Mouse (Mus musculus): ENCODE data around the gene Stac3.

Stac3 gene

GRCm38 (mm10) chr10:127522088-127522581 is 20.6 kb downstream of the Stac3 start, which contains the start of gene Shmt2:
Shmt2 (minus strand) TSS chr10:127522444.
- peak; percentile 86 for DNase-seq (ENCODE audit: low spot score)

GRCm38 (mm10) chr10:127524646-127525255 is 23.3 kb downstream of the Stac3 start:
- no peak for DNase-seq (ENCODE audit: low spot score)

DNA sequence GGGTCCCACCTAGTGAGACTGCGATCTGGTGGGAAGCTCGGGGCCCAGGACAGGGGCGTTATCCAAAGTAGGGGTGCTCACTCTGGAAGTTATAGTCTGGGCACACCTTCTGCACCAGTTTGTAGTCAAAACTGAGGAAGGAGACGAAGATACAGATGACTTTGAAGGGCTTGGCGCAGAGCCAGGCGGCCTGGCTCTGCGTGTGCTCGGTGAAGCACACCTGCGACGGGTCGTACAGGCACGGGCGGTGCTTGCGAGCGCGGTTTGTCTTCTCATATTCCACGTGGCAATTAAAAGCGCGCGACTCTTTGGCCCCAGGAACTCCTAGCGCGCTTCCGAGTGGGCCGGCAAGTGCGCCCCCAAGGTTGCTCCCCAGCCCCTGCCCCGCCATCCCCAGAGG is 24.6 kb downstream of the Stac3 start:
- DNase-seq (ENCODE audit: low spot score) = no peak

DNA sequence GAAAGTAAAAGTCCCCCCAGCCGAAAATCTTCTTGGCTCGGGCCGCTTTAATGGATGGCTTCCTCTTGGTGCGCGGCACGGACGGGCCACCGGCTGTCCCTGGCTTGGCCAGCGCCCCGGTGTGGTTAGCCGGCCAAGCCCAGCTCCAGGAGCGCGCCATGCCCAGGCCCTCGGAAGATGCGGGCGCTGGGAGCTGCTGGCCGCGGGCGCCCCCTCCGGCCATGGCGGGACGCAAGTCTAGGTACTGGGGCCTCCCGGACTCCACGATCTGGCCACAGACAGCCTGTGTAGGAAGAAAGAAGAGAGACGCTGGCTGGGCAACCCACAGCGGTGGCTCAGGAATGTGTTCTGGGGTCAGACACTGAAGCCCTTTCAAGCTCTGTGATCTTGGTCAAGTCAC is 25.2 kb downstream of the Stac3 start:
- no peak for DNase-seq (ENCODE audit: low spot score)

- no peak for DNase-seq (ENCODE audit: low spot score)
Measured at GRCm38 (mm10) chr10:127527481-127527880, 26.0 kb downstream of the Stac3 start.

DNA sequence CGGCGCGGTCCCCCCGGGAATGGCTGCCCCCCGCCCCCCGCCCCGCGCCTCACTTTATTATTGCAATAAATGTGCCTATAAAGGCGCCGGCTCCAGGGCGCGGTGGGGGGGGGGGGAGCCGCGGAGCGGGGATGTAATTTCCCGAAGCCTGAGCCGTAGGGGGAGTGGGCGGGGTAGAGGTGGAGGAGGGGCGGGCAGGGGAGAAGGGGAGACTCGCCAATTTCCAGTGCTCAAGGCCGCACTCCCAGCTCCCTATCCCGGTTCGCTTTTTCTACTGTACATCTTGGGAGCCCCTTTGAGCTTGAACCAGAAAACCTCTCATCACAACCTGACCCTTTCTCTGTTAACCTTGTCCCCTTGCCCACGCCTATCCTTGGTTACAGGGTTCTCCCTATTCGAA is 29.5 kb downstream of the Stac3 start:
- DNase-seq (ENCODE audit: low spot score) = no peak

DNA sequence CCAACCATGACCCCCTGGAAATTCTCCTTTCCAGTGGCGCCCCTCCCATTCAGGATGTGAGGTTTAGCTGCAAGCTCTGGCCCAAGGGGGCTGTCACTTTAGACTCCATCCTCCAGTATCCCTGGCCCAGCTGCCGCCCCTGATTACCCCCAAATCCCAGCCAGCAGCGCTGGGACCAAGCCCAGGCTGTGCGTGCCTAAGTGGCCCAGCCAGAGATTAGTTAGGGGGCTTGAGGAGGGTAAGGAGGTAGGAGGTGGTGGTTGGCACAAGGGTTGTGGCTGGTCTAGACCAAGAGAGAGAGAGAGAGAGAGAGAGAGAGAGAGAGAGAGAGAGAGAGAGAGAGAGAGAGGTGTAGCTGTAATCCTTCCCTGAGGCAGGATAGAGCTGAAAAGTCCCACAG is 30.1 kb downstream of the Stac3 start:
- DNase-seq (ENCODE audit: low spot score) = no peak

DNA sequence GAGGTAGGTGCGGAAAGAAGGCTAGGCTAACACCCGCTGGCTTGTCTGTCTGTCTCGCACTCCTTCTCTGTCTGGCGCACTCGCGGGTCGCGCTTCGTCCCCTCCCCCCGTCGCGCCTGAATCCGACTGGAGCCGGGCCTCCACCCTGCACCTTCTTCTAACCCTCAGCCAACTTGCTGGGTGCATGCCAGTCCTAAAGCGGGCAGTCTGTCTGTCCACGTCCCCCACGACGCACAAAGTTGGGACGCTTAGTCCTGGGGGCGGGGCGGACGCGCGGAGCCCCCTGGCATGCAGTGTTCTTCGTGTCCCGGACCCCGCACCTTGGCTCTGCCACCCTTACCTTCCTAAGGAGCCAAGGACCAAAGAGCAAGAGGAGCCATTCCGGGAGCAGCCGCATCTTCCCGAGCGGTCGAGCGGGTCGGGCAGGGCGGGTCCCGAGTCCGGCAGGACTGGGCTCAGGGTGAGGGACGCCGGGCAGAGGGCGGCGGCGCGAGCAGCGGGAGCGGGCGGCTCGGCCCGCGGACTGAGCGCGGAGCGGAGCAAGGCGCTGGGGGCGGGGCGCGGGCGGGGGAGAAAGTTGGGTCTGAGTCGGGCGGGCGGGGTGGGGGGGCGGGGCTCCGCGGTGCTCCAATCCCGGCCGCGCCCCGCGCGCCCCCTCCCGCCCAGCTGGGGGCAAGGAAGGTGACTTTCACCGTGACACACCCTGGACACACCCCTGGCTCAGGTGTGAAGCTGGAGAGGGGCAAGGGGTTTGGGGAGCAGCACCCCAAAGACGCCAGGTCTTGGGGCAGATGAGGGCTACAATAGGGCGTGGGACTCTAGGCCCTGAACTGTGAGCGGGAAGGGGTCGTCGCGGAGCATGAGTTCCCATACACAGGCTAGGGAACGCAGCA is 32.8 kb downstream of the Stac3 start, which contains the start of gene Nxph4:
TSS of gene Nxph4 (minus strand) at position 524 of the 893 bp plus-strand sequence.
- no peak for DNase-seq (ENCODE audit: low spot score)

DNA sequence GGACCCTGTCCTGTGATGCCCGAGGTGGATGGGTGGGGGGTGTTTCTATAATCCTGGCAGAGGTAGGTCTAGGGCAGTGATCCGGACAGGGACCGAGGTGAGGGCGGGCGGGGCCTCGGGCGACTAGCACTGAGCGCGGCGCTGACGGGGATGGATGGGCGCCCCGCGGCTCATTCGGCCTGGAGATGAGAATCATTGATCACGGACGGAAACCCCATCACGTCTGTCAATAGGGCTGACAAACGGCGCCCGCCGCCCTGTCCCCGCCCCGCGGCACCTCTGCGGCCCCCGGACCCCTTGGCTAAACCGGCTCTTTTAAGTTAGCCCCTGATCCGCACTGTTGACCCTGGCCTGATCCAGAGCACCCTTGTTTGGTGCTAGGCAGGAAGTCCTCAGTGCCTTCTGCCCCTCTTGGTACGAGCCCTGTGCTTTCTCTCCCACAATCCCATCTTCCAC is 33.5 kb downstream of the Stac3 start:
- DNase-seq (ENCODE audit: low spot score) = no peak

DNA sequence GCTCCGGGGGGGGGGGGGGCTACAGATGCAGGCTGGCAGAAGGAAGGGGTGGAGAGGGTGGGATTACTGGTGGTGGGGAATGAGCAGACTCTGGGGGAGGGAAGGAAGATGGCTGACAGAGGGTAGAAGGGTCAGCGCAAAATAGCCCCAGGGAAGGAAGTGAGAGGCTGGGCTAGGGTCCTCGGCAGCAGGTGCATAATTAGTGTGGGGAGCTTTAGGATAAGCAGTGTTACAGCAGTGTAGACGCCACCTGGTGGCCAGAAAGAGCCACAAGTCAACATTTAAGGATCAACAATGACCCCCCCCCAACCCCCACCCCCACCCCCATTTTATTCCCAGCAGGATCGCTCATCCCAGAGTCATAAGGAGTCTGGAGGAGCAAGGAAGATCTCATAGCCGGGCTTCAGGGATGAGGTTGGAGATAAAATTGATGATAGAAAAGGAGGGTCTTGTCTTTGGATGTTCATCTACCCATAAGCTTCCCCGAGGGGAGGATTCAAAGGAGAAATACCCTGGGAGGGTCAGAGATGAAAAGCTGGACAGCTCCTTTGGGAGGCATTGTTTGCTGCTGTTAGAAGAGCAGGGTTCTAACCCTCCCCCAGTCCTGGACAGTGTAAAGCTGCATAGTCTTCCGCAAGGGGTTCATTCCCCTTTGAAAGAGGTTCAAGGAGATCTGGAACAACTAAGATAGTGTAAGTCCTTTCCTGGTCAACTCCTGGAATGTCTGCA is 35.3 kb downstream of the Stac3 start:
- no peak for DNase-seq (ENCODE audit: low spot score)

DNA sequence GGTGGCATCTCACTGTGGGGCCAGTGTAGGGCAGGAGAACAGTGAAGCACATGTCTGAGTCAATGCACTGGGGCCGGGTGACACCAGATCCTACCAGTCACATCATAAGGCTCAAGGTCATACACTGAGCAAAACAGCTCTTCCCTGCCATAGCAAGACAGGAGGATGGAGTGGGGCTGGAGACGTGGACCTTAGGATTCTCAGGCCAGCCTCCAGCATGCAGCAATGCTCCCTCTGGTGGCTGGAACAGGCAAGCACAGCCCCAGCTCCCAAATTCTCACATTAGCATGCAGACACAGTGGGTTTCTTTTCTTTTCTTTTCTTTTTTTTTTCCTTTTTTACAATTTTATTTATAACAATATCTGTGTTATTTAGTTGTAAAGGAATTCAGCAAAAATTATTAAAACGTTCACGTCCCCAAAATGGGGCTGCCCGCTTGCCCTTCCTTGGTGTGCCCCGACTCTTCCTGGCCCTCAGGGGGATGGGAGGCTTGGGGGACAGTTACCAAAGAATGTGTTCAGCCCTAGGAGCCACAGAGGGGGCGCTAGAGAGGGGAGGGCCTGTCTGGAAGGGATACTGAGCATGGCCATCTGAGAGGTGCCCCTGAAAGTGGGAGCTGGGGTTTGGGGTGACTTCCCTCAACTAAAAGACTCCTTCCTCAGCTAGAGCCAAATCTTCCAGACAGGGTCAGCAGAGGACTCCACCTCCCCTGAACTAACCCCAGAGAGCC is 36.5 kb downstream of the Stac3 start:
- DNase-seq (ENCODE audit: low spot score) = peak; percentile 68

- no peak for DNase-seq (ENCODE audit: low spot score)
Measured at GRCm38 (mm10) chr10:127541510-127541909, 40.0 kb downstream of the Stac3 start.

- DNase-seq (ENCODE audit: low spot score) = no peak
Measured at GRCm38 (mm10) chr10:127542084-127542483, 40.6 kb downstream of the Stac3 start.

GRCm38 (mm10) chr10:127542720-127543119 is 41.2 kb downstream of the Stac3 start:
- DNase-seq (ENCODE audit: low spot score) = no peak

- DNase-seq (ENCODE audit: low spot score) = no peak
Measured at GRCm38 (mm10) chr10:127543916-127544315, 42.4 kb downstream of the Stac3 start.

DNA sequence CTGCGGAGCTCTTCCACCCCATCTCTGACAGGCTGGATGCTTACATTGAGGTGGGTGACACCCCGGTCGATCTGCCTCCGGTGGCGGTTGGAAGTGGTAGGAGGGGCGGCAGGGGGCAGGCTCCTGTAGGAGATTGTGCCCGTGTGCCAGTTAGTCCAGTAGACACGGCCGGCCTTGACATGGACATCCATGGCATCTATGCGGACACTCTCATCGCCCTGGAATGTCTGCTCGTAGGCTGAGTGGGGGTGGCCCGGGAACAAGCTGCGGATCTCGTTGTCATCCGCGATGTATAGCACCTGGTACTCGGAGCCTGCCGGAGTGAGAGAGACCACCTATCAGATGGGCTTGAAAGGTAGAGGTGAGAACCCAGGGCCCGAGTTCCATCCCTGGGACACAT is 42.9 kb downstream of the Stac3 start:
- DNase-seq (ENCODE audit: low spot score) = no peak

- no peak for DNase-seq (ENCODE audit: low spot score)
Measured at GRCm38 (mm10) chr10:127546505-127546904, 45.0 kb downstream of the Stac3 start.

DNA sequence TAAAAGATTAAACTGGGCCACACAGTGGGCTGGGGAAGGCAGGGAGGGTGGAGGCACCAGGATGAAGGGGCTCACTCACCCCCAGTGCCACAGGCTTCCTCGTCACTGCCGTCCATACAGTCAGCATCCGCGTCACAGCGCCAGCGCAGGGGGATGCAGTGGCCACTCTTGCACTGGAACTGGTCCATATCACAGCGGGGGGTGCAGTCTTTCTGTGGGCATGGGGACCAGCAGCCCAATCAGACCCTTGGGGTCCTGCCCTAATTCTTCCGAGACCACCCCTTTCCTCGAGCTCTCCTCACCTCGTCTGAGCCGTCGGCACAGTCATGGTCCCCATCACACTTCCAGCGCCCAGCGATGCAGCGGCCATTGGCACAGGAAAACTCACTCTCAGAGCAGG is 46.8 kb downstream of the Stac3 start:
- no peak for DNase-seq (ENCODE audit: low spot score)

DNA sequence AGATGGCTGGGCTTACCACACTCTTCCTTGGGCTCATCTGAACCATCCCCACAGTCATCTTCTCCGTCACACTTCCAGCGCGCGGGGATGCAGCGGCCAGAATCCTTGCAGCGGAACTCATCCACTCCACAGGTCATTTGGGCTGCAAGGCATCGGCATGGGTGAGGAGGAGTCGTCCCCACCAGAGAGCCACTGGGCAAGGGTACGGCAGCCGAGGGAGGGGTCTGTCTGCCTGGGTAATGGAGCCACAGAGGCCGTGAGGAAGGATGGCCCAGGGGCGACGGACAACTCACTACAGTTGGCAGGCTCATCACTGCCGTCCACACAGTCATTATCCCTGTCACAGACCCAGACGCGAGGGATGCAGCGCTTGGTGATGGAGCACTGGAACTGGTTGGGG is 48.4 kb downstream of the Stac3 start:
- no peak for DNase-seq (ENCODE audit: low spot score)

DNA sequence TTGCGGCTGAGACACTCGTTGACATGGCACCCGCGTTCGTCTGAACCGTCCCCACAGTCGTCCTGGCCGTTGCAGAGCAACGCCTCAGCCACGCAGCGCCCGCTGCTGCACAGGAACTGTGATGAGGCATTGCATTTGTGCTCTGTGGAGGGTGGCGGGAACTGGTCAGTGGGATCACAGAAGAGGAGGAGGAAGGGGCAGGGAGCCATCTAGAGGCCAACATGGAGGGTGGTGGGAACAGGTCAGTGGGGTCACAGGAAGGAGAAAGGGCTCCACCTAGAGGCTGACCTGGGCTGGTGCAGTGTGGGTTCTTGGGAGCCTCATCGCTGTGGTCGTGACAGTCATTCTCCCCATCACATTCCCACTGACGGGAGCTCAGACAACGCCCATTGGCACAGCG is 54.2 kb downstream of the Stac3 start:
- no peak for DNase-seq (ENCODE audit: low spot score)

DNA sequence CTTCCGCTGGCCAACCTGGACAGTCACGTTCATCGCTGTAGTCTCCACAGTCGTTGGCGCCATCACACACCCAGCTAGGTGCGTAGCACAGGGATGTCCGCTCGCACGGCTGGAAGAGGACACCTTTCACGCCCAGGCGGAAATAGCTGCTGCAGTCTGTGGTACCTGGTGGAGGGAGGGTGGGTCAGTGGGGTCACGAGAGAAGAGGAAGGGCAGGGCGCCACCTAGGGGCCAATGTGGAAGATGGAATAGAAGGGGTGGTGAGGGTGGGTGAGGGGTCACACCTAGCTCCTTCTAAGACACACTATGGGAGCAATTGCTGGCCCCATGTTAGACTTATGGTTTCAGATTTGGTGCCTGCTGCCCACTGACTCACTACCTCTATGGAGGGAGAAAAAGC is 55.9 kb downstream of the Stac3 start:
- no peak for DNase-seq (ENCODE audit: low spot score)
